Mouse (Mus musculus) hindbrain, embryonic 13.5 days (tissue): Measurements from ENCODE around the gene AC109138.7. TPM values are rescaled to one million over a fixed set of nuclear protein-coding genes. Genes with fewer than 3 reads are reported as not detected.

Experiments
- ATAC-seq: fragments of 200-750 bp; cut with Nextera tagmentation; 2 replicates; pipeline ENCODE4 v1.8.0; 2017; ENCODE audit warnings: moderate TSS enrichment; ENCODE audit not compliant: low FRiP score
- H3K27ac ChIP-seq: fragments of 300-500 bp; sonication (generic); 2 replicates; pipeline ENCODE4 v1.5.1; 2015; ENCODE audit warnings: inconsistent platforms, mild to moderate bottlenecking, moderate library complexity
- H3K27me3 ChIP-seq: fragments of 300-500 bp; sonication (generic); 2 replicates; pipeline ENCODE4 v1.6.1; 2015; ENCODE audit warnings: mild to moderate bottlenecking, inconsistent platforms
- H3K36me3 ChIP-seq: fragments of 300-500 bp; sonication (generic); 2 replicates; pipeline ENCODE4 v1.6.1; 2015; ENCODE audit warnings: mild to moderate bottlenecking, inconsistent platforms
- H3K4me1 ChIP-seq: fragments of 300-500 bp; sonication (generic); replicated peaks from 2 replicates; pipeline ENCODE4 v1.6.1; 2015; ENCODE audit warnings: inconsistent platforms
- H3K4me2 ChIP-seq: fragments of 300-500 bp; sonication (generic); 2 replicates; pipeline ENCODE4 v1.6.1; 2015; ENCODE audit warnings: inconsistent platforms, mild to moderate bottlenecking, moderate library complexity
- H3K4me3 ChIP-seq: fragments of 300-500 bp; sonication (generic); 2 replicates; pipeline ENCODE4 v1.5.1; 2015; ENCODE audit warnings: mild to moderate bottlenecking, inconsistent platforms
- H3K9ac ChIP-seq: fragments of 300-500 bp; sonication (generic); 2 replicates; pipeline ENCODE4 v1.6.1; 2015; ENCODE audit warnings: mild to moderate bottlenecking, inconsistent platforms
- H3K9me3 ChIP-seq: fragments of 300-500 bp; sonication (generic); 2 replicates; pipeline ENCODE4 v1.6.1; 2016; ENCODE audit warnings: inconsistent platforms
- WGBS: fragments of 180-500 bp; shearing (Covaris S2); methylation state at CpG from one replicate; pipeline ENCODE4 v1.1.7; 2015; 5-methylcytosine and 5-hydroxymethylcytosine counted together
- polyA plus RNA-seq: library from polyadenylated mRNA; unstranded; fragments of >200 nt; fragmentation: Nextera tagmentation; extraction: Ambion mirVana; gene quantifications from 2 replicates; pipeline ENCODE4 v1.2.1, GENCODE M21; 2015

AC109138.7 gene
- not detected in 2 replicates for polyA plus RNA-seq

- H3K9me3 ChIP-seq: no peaks in the 10 kb centered on the region
- ATAC-seq: no peak; the same call in 1 of the 2 replicates
- under 1% methylated on average over 47 of the region's 49 CpGs for WGBS
- H3K9ac ChIP-seq: peak within 1 kb of the TSS; percentile 75
- no peaks in the 10 kb centered on the region for H3K36me3 ChIP-seq
- peaks cover 86% of the 10 kb centered on the region for H3K27me3 ChIP-seq
- peaks cover 44% of the 10 kb centered on the region for H3K4me1 ChIP-seq
- H3K4me2 ChIP-seq: peak within 1 kb of the TSS; percentile 91
- H3K27ac ChIP-seq: no peak within 1 kb of the TSS
- peak within 1 kb of the TSS; percentile 54 for H3K4me3 ChIP-seq
Measured at GRCm38 (mm10) chr19:4214071-4214770, at the start of gene AC109138.7, which contains the start of gene Clcf1. Gene AC109138.7 (plus strand): TSS chr19:4214357. Gene Clcf1 (plus strand): TSS chr19:4214238.

- 84% methylated on average over 2 of the region's 2 CpGs for WGBS
- Histone ChIP-seq H3K27ac (no peak overlapping the region; the same call in 1 of the 2 replicates), H3K4me3 (no peak overlapping the region), H3K4me2 (no peak overlapping the region), H3K4me1 (peaks cover 31% of the 10 kb centered on the region), H3K27me3 (no peaks in the 10 kb centered on the region), H3K36me3 (peaks cover 18% of the 10 kb centered on the region), H3K9me3 (no peaks in the 10 kb centered on the region), H3K9ac (peak overlapping the region; percentile 55; the same call in 1 of the 2 replicates)
- no peak for ATAC-seq
Measured at GRCm38 (mm10) chr19:4164721-4165120, 49.4 kb upstream of the AC109138.7 start.

GRCm38 (mm10) chr19:4166678-4167476 lies 47.3 kb upstream of the AC109138.7 start:
- WGBS: 82% methylated on average over 9 of the region's 9 CpGs
- H3K27me3 ChIP-seq: no peaks in the 10 kb centered on the region
- H3K4me3 ChIP-seq: no peak overlapping the region
- H3K4me1 ChIP-seq: peaks cover 38% of the 10 kb centered on the region
- no peak overlapping the region for H3K27ac ChIP-seq
- H3K36me3 ChIP-seq: no peaks in the 10 kb centered on the region
- H3K9me3 ChIP-seq: no peaks in the 10 kb centered on the region
- no peak overlapping the region for H3K4me2 ChIP-seq
- peak overlapping the region; percentile 49 for H3K9ac ChIP-seq
- no peak for ATAC-seq

- Histone ChIP-seq H3K4me1 (peaks cover 18% of the 10 kb centered on the region), H3K4me3 (peak overlapping the region; percentile 42), H3K9me3 (no peaks in the 10 kb centered on the region), H3K36me3 (no peaks in the 10 kb centered on the region), H3K4me2 (peak overlapping the region; percentile 78), H3K9ac (peak overlapping the region; percentile 81), H3K27ac (peak overlapping the region; percentile 94), H3K27me3 (no peaks in the 10 kb centered on the region)
- WGBS: under 1% methylated on average over 43 of the region's 43 CpGs
- ATAC-seq: peak; percentile 93
Measured at GRCm38 (mm10) chr19:4169378-4169784, 44.8 kb upstream of the AC109138.7 start.

- Histone ChIP-seq H3K27ac (peak overlapping the region; percentile 94), H3K4me2 (peak overlapping the region; percentile 78), H3K4me3 (peak overlapping the region; percentile 42), H3K9me3 (no peaks in the 10 kb centered on the region), H3K36me3 (no peaks in the 10 kb centered on the region), H3K4me1 (peaks cover 18% of the 10 kb centered on the region), H3K9ac (peak overlapping the region; percentile 81), H3K27me3 (0 out of 2 replicates have a peak, but pooled peaks cover 2% of the 10 kb centered on the region)
- WGBS: 6% methylated on average over 27 of the region's 27 CpGs
- ATAC-seq: peak; percentile 61
Measured at GRCm38 (mm10) chr19:4169810-4170209, 44.3 kb upstream of the AC109138.7 start.

- Histone ChIP-seq H3K9ac (peak overlapping the region; percentile 81; the same call in 1 of the 2 replicates), H3K27me3 (0 out of 2 replicates have a peak, but pooled peaks cover 2% of the 10 kb centered on the region), H3K4me1 (peaks cover 27% of the 10 kb centered on the region), H3K9me3 (no peaks in the 10 kb centered on the region), H3K4me2 (no peak overlapping the region), H3K27ac (no peak overlapping the region), H3K4me3 (no peak overlapping the region), H3K36me3 (no peaks in the 10 kb centered on the region)
- ATAC-seq: no peak
- WGBS: 92% methylated on average over 10 of the region's 10 CpGs
Measured at GRCm38 (mm10) chr19:4170723-4171392, 43.3 kb upstream of the AC109138.7 start.

GRCm38 (mm10) chr19:4171393-4172290 lies 42.5 kb upstream of the AC109138.7 start:
- H3K27ac ChIP-seq: no peak overlapping the region
- no peaks in the 10 kb centered on the region for H3K9me3 ChIP-seq
- ATAC-seq: no peak
- H3K27me3 ChIP-seq: 0 out of 2 replicates have a peak, but pooled peaks cover 2% of the 10 kb centered on the region
- H3K36me3 ChIP-seq: no peaks in the 10 kb centered on the region
- peaks cover 28% of the 10 kb centered on the region for H3K4me1 ChIP-seq
- H3K4me2 ChIP-seq: no peak overlapping the region
- 72% methylated on average over 13 of the region's 13 CpGs for WGBS
- H3K9ac ChIP-seq: peak overlapping the region; percentile 21
- H3K4me3 ChIP-seq: no peak overlapping the region

- H3K4me3 ChIP-seq: no peak overlapping the region
- H3K9me3 ChIP-seq: no peaks in the 10 kb centered on the region
- no peak for ATAC-seq
- no peak overlapping the region for H3K4me2 ChIP-seq
- peaks cover 28% of the 10 kb centered on the region for H3K4me1 ChIP-seq
- 0 out of 2 replicates have a peak, but pooled peaks cover 2% of the 10 kb centered on the region for H3K27me3 ChIP-seq
- 62% methylated on average over 11 of the region's 11 CpGs for WGBS
- H3K9ac ChIP-seq: peak overlapping the region; percentile 35; the same call in 1 of the 2 replicates
- H3K36me3 ChIP-seq: no peaks in the 10 kb centered on the region
- H3K27ac ChIP-seq: no peak overlapping the region
Measured at GRCm38 (mm10) chr19:4172925-4173324, 41.2 kb upstream of the AC109138.7 start.

GRCm38 (mm10) chr19:4175368-4175947 lies 38.7 kb upstream of the AC109138.7 start, which contains the start of gene Carns1:
Gene Carns1 (minus strand): TSS chr19:4175479.
- Histone ChIP-seq H3K36me3 (no peaks in the 10 kb centered on the region), H3K4me1 (peaks cover 17% of the 10 kb centered on the region), H3K4me3 (peak within 1 kb of the TSS; percentile 4), H3K9me3 (no peaks in the 10 kb centered on the region), H3K9ac (peak within 1 kb of the TSS; percentile 60; the same call in 1 of the 2 replicates), H3K27ac (no peak within 1 kb of the TSS), H3K4me2 (peak within 1 kb of the TSS; percentile 31), H3K27me3 (0 out of 2 replicates have a peak, but pooled peaks cover 2% of the 10 kb centered on the region)
- WGBS: 4% methylated on average over 11 of the region's 11 CpGs
- ATAC-seq: peak; percentile 37; the same call in 1 of the 2 replicates

GRCm38 (mm10) chr19:4180411-4180810 lies 33.7 kb upstream of the AC109138.7 start:
- Histone ChIP-seq H3K4me1 (peaks cover 20% of the 10 kb centered on the region), H3K27me3 (no peaks in the 10 kb centered on the region), H3K9ac (no peak overlapping the region), H3K4me2 (no peak overlapping the region), H3K36me3 (no peaks in the 10 kb centered on the region), H3K27ac (no peak overlapping the region), H3K9me3 (no peaks in the 10 kb centered on the region), H3K4me3 (no peak overlapping the region)
- 92% methylated on average over 7 of the region's 7 CpGs for WGBS
- no peak for ATAC-seq

- WGBS: 42% methylated on average over 3 of the region's 3 CpGs
- no peak overlapping the region for H3K4me2 ChIP-seq
- peaks cover 17% of the 10 kb centered on the region for H3K4me1 ChIP-seq
- no peaks in the 10 kb centered on the region for H3K36me3 ChIP-seq
- no peak for ATAC-seq
- peak overlapping the region; percentile 30; the same call in 1 of the 2 replicates for H3K9ac ChIP-seq
- H3K27me3 ChIP-seq: no peaks in the 10 kb centered on the region
- H3K9me3 ChIP-seq: no peaks in the 10 kb centered on the region
- H3K4me3 ChIP-seq: no peak overlapping the region
- no peak overlapping the region for H3K27ac ChIP-seq
Measured at GRCm38 (mm10) chr19:4181892-4182291, 32.3 kb upstream of the AC109138.7 start.
